Mouse (Mus musculus): Measurements from ENCODE around the gene Ergic1. TPM values are rescaled to one million over a fixed set of nuclear protein-coding genes. Genes with fewer than 3 reads are reported as not detected.

Gene Ergic1
- polyA plus RNA-seq, 2 experiments, result 157 to 222 TPM

DNA sequence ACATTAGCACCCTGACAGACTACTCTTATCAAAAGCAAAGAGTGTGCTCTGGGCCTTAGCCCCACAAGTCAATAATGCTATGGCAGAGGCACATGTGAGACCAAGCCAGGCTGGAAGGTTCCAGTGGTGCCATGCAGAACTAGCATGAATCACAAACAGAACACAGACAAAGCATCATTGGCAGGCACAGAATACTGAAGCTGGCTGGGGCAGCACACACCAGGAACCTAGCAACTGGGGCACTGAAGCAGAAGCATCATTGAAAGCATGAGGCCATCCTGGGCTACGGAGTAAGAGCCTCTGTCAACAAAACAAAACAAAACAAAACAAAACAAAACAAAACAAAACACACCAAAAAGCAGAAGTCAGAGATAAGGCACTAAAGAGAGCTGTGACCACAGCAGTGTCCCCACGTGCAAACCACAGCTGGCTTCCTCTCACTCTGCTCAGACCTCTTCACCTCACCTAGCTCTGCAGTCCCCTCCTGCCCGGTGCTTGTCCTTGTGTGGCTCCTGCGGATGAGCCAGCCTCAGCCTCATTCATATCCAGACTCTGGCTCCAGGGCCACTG is 28.7 kb upstream of the Ergic1 start:
- Histone ChIP-seq H3K36me3 (ENCODE audit: control insufficient read depth, insufficient read depth, low read length) (no peaks in the 10 kb centered on the region), H3K27me3 (ENCODE audit: control insufficient read depth, insufficient read depth, low read length) (no peaks in the 10 kb centered on the region), H3K9ac (ENCODE audit: low read depth, low read length, severe bottlenecking) (no peak overlapping the region), H3K4me2 (replicated peaks; ENCODE audit: low read depth, low read length, severe bottlenecking) (no peak overlapping the region), H3K4me3 (replicated peaks; ENCODE audit: low read length) (no peak overlapping the region), H3K4me1 (ENCODE audit: control insufficient read depth, insufficient read depth, low read length) (peaks cover 17% of the 10 kb centered on the region), H3K9me3 (ENCODE audit: control insufficient read depth, low read length) (no peaks in the 10 kb centered on the region), H3K27ac (replicated peaks; ENCODE audit: low read depth, low read length) (no peak overlapping the region)
- ATAC-seq (ENCODE audit: low FRiP score, low read depth) (no peak), DNase-seq (ENCODE audit: low spot score) (no peak)
- 66% methylated on average over 4 of the region's 4 CpGs for WGBS
- TF ChIP-seq POLR2A (IDR thresholded peaks at IDR 0.05; ENCODE audit: borderline replicate concordance, extremely low read depth, insufficient read depth, insufficient read length), result no peak

DNA sequence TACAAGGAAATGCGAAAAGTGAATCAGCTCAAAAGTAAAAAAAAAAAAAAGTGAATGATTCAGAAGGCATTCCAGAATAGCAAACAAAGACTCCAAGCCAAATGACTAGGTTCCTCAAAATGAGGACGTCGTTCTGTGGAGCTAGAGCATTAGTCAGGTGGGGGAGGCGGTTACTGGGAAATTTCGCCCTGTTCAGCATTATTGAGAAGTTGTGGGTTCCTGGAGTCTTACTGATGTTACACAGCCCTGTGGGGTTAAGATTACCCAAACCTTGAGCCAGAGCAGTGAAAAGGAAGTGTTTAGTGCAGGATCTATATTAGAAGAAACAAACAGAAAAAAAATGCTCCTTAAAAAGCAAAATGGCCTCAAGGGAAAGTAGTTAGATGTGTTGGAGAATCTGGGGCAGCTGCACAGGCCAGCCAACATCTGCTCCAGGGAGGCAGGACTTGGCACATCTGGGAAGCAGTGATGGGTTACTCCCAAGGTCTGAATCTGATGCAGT is 27.4 kb upstream of the Ergic1 start:
- ATAC-seq (ENCODE audit: low FRiP score, low read depth) (no peak), DNase-seq (ENCODE audit: low spot score) (peak; percentile 34)
- Histone ChIP-seq H3K4me1 (ENCODE audit: control insufficient read depth, insufficient read depth, low read length) (peaks cover 17% of the 10 kb centered on the region), H3K9me3 (ENCODE audit: control insufficient read depth, low read length) (no peaks in the 10 kb centered on the region), H3K9ac (ENCODE audit: low read depth, low read length, severe bottlenecking) (no peak overlapping the region), H3K36me3 (ENCODE audit: control insufficient read depth, insufficient read depth, low read length) (no peaks in the 10 kb centered on the region), H3K27me3 (ENCODE audit: control insufficient read depth, insufficient read depth, low read length) (no peaks in the 10 kb centered on the region), H3K4me3 (replicated peaks; ENCODE audit: low read length) (no peak overlapping the region), H3K27ac (replicated peaks; ENCODE audit: low read depth, low read length) (no peak overlapping the region), H3K4me2 (replicated peaks; ENCODE audit: low read depth, low read length, severe bottlenecking) (no peak overlapping the region)
- 62% methylated on average over 5 of the region's 5 CpGs for WGBS
- no peak for TF ChIP-seq POLR2A (IDR thresholded peaks at IDR 0.05; ENCODE audit: borderline replicate concordance, extremely low read depth, insufficient read depth, insufficient read length)

DNA sequence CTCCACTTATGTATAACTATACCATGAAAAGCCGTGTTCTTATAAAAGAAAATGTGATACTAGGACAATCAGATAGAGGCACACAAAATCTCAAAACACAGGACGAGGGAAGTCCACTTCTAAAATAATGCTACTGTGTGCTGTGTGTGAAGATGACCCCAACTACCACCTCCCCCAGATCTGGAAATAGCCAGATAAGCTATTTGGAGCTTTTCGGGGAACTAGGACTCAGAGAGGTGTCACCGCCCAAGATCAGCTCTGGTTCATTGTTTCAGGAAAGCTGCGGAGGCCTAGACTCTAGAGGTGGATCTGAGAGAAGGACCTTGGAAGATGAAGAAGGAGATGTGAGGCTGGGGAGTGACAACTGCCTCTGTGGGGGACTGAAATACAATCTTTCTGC is 26.6 kb upstream of the Ergic1 start:
- Histone ChIP-seq H3K4me1 (ENCODE audit: control insufficient read depth, insufficient read depth, low read length) (peaks cover 16% of the 10 kb centered on the region), H3K27ac (replicated peaks; ENCODE audit: low read depth, low read length) (no peak overlapping the region), H3K4me3 (replicated peaks; ENCODE audit: low read length) (no peak overlapping the region), H3K4me2 (replicated peaks; ENCODE audit: low read depth, low read length, severe bottlenecking) (no peak overlapping the region), H3K9ac (ENCODE audit: low read depth, low read length, severe bottlenecking) (no peak overlapping the region), H3K27me3 (ENCODE audit: control insufficient read depth, insufficient read depth, low read length) (no peaks in the 10 kb centered on the region), H3K9me3 (ENCODE audit: control insufficient read depth, low read length) (no peaks in the 10 kb centered on the region), H3K36me3 (ENCODE audit: control insufficient read depth, insufficient read depth, low read length) (no peaks in the 10 kb centered on the region)
- WGBS, result 96% methylated on average over 5 of the region's 5 CpGs
- no peak for DNase-seq (ENCODE audit: low spot score)
- TF ChIP-seq POLR2A (IDR thresholded peaks at IDR 0.05; ENCODE audit: borderline replicate concordance, extremely low read depth, insufficient read depth, insufficient read length), result no peak
- ATAC-seq (ENCODE audit: low FRiP score, low read depth), result no peak

- no peaks in the 10 kb centered on the region for H3K36me3 ChIP-seq (ENCODE audit: control insufficient read depth, insufficient read depth, low read length)
- WGBS, result 77% methylated on average over 7 of the region's 7 CpGs
- H3K4me1 ChIP-seq (ENCODE audit: control insufficient read depth, insufficient read depth, low read length), result peaks cover 8% of the 10 kb centered on the region
- no peak for TF ChIP-seq POLR2A (IDR thresholded peaks at IDR 0.05; ENCODE audit: borderline replicate concordance, extremely low read depth, insufficient read depth, insufficient read length)
- H3K27me3 ChIP-seq (ENCODE audit: control insufficient read depth, insufficient read depth, low read length), result no peaks in the 10 kb centered on the region
- no peak for ATAC-seq (ENCODE audit: low FRiP score, low read depth)
- H3K4me3 ChIP-seq (replicated peaks; ENCODE audit: low read length), result no peak overlapping the region
- DNase-seq (ENCODE audit: low spot score), result no peak
- no peak overlapping the region for H3K27ac ChIP-seq (replicated peaks; ENCODE audit: low read depth, low read length)
- no peaks in the 10 kb centered on the region for H3K9me3 ChIP-seq (ENCODE audit: control insufficient read depth, low read length)
- H3K9ac ChIP-seq (ENCODE audit: low read depth, low read length, severe bottlenecking), result no peak overlapping the region
- H3K4me2 ChIP-seq (replicated peaks; ENCODE audit: low read depth, low read length, severe bottlenecking), result no peak overlapping the region
Measured at GRCm38 (mm10) chr17:26535251-26536136, 25.8 kb upstream of the Ergic1 start.

DNA sequence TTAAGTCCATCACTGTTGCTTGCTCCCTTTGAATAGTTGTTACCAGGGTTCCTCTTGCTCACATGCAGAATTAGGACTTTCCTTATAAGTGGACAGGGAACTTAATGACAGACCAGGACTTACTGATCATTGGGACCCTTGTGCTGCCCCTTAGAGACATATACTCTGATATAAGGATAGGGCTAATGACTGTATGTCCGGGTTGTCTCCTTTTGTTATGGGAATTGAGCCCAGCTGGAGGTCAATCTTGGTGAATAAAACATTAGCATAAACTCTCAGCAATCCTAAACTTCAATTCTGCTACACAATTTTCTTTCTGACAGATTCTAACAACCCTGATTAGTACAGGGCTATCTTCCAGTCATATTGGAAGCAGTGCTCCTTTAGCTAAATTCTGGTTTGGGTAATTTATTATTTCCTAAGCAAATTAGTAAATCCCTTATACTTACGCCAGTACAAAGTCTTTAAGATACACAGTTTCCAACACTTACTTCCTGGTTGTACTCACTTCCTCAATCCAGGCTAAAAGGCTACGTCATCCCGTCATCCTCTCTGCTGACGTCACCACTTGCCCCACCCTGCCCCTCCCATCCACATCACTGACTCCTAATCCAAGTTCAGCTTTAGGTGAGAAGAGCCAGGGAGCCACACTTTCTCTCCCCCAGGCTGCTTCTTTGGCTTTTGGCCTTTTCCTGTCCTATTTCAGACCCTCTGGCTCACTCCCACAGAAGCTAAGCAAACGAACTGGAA is 23.4 kb upstream of the Ergic1 start:
- no peak overlapping the region for H3K4me2 ChIP-seq (replicated peaks; ENCODE audit: low read depth, low read length, severe bottlenecking)
- no peaks in the 10 kb centered on the region for H3K27me3 ChIP-seq (ENCODE audit: control insufficient read depth, insufficient read depth, low read length)
- H3K4me3 ChIP-seq (replicated peaks; ENCODE audit: low read length), result no peak overlapping the region
- H3K9ac ChIP-seq (ENCODE audit: low read depth, low read length, severe bottlenecking), result no peak overlapping the region
- 28% methylated on average over 6 of the region's 6 CpGs for WGBS
- H3K27ac ChIP-seq (replicated peaks; ENCODE audit: low read depth, low read length), result no peak overlapping the region
- no peaks in the 10 kb centered on the region for H3K9me3 ChIP-seq (ENCODE audit: control insufficient read depth, low read length)
- DNase-seq (ENCODE audit: low spot score) (peak; percentile 29), ATAC-seq (ENCODE audit: low FRiP score, low read depth) (no peak)
- no peaks in the 10 kb centered on the region for H3K36me3 ChIP-seq (ENCODE audit: control insufficient read depth, insufficient read depth, low read length)
- H3K4me1 ChIP-seq (ENCODE audit: control insufficient read depth, insufficient read depth, low read length), result no peaks in the 10 kb centered on the region
- no peak for TF ChIP-seq POLR2A (IDR thresholded peaks at IDR 0.05; ENCODE audit: borderline replicate concordance, extremely low read depth, insufficient read depth, insufficient read length)

Data from limb, embryonic 14.5 days (tissue).